Mouse (Mus musculus) monocyte, adult 2 months (primary cell): ENCODE results near the gene Zfp710.
"Not testable (repeated sequence)": the region's sequence is repeated elsewhere in the genome, so short reads cannot be mapped to it uniquely, and the experiment has no call there.

Experiments used
- DNase-seq, 2 experiments: peaks; one replicate each; pipeline ENCODE4 v3.0.0; 2022; ENCODE audit warnings: low spot score in 2 of 2, low read depth in 1 of 2

Zfp710 gene

GRCm38 (mm10) chr7:80024521-80025390 is at the start of gene Zfp710:
Zfp710 (plus strand) TSS chr7:80024814.
- DNase-seq: peak; percentile 55 to 68

DNA sequence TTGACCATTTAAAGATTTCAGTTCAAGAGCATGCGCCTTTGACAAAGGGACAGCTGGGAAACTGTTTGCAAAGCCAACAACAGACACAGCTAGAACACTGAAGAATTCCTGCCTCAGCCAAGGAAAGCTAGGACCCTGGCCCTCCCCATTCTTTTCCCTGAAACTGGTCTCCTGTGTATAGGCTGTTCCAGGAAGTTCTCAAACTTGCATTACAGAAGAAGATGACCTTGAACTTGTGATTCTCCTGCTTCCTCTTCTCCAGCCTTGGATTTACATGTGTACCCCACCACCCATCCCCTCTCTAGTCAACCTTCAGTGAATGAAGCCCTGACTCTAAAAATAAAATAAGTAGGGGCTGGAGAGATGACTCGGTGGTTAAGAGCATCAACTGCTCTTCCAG is 49.3 kb upstream of the Zfp710 start:
- no peak for DNase-seq

DNA sequence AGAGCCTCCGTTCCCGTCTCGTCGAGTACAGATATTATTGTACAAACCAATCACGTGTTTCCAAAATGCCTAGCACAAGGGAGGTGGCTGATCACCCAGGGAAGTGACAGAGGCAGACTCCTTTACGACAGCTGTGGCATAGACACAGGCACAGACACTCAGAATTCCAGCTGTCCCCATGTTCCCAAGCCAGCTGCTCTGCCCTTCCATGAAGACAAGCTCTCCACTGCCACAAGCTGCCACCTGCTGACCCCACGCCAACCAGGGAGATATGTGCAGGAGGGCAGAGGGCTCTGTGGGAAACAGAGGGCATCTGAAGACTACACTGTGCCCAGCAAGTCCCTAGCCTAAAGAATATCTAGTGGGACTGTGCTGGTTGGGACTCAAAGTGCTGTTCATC is 37.9 kb upstream of the Zfp710 start:
- DNase-seq: no peak

DNA sequence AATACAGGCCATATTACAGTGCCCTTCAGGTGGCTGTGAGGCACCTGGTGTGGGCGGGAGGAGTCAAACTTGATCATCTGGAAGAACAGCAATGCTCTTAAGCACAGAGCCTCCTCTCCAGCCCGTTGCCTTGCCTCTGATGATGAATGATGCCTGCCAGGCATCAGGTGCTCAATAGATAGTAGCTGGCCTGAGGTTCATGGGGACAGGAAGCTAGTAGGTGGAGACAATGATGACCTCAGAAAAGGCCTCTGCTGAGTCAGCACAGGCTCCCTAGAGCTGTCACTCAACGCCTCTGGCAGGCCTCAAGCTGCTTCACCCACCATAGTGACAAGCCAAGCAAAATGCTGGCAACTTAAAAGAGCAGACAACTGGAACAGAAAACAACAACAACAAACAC is 36.9 kb upstream of the Zfp710 start:
- DNase-seq: no peak

DNA sequence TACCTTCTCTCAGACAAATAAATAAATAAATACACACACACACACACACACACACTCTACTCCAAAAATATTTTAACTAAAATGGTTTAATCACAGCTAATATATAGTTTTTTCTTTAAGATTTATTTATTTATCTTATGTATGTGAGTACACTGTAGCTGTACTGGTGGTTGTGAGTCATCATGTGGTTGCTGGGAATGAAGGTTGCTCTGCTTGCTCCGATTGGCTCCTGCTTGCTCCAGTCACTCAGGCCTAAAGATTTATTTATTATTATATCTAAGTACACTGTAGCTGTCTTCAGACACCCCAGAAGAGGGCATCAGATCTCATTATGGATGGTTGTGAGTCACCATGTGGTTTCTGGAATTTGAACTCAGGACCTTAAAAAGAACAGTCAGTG is 36.1 kb upstream of the Zfp710 start:
- not testable (repeated sequence) for DNase-seq

GRCm38 (mm10) chr7:79994476-79994875 is 30.1 kb upstream of the Zfp710 start:
- no peak for DNase-seq

- no peak for DNase-seq
These were observed 26.9 kb upstream of the Zfp710 start for GRCm38 (mm10) chr7:79997761-79998160.

DNA sequence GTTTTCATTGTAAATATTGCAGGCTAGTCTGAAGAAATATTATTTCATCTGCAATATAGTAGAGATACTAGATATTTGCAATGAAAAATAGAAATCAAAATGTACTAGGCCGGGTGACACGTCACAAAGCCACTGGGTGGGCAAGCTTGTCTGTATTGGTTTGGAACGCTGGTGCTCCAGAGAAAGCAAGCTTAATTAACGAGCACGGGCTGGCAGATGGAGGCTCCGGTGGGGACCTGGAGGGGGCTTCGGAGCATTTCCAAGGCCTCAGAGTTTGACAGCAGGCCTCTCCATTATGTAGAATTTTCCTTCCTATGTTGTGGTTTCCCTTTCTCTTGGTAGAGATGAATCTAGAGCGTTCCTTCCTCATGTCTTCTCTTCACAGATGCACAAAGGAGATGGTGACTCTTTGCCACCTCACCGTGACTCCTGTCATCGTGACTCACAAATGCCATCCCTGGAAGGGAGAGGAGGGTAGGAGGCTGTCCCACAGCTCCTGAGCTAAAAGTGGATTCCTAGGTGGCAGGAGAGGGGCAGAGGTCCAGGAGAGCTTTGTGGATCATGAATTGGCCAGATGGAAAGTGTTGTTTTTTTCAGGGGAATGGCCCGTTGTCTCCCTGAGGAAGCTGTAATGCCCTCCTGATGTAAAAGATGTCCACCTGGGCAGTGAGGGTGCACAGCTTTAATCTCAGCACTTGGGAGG is 22.1 kb upstream of the Zfp710 start:
- no peak for DNase-seq

DNA sequence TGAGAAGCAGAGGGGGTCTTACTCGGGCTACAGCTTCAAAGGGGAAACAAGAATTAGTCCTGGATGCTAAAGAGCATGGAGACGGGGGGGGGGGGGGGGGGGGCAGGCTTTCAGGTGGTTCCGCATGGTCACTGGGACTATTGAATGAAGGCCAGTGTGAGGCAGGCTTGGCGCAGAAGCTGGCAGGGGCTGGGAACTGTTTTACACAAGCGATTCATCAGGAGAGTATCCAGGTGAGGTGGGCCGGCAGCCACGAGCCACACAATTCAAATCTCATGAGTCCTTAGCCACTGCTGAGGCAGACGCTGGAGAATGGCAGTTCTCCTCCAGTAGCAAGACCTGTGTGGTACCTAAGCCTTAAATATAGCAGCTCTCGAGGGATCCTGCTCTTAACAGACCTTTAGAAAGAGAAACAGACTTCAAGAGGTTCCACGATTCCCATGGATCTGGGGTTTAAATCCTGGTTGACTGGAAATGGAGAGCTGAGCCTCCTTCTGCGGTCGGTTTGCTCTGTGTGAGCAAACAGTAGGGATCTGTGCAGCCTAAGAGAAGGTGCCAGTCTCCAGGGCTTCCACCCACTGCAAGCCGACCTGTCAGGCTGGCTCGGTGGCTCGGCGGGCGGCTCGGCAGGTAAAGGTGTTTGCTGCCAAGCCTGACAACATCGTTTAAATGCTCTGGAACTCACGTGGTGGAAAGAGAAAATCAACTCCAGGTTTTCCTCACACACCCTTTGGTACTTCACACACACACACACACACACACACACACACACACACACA is 19.6 kb upstream of the Zfp710 start:
- DNase-seq: no peak

- DNase-seq: no peak
These were observed 13.9 kb upstream of the Zfp710 start for GRCm38 (mm10) chr7:80010680-80011079.

- DNase-seq: peak in 1 of 2 experiments; percentile 77
These were observed 13.1 kb upstream of the Zfp710 start for GRCm38 (mm10) chr7:80011470-80011869.

- DNase-seq: no peak
These were observed 10.6 kb upstream of the Zfp710 start for GRCm38 (mm10) chr7:80013884-80014550.

DNA sequence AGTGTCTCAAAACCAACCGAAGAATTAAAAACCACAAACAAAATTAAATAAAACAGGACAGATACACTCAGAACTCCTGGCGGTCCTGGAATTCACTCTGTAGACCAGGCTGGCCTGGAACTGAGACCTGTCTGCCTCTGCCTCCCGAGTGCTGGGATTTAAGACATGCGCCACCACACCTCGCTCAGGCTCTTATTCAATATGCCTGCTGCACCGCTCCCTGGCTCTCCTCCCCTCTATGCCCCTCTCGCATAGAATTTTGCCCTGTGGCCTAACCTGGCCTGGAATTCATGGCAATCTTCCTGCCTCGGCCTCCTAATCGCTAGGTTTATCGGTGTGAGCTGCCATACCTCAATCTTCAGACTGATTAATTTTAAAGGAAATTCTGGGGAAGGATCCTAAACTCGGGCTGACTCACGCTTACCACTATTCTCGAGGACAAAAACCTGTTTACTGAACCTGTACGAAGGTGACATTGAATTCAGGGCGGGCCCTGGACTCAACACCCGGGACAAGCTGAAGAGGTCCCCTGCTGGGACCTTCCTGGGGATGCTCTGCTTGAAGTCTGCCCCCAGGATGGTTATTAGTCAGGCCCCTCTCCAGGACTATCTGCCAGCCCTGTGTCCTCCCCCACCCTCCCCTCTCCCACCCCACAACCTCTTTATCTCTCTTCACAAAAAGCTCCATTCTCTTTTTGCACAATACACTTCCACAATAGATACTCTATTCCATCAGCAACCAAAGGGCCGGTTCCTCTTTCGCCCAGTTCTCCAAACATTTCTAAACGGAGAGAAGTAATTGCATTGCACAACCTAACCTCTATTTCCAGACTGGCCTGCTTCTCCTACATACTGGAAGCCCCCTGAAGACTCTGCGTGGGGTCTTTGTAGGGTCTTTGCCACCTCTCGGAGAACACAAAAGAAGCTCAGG is 9.5 kb upstream of the Zfp710 start:
- no peak for DNase-seq

GRCm38 (mm10) chr7:80018506-80019452 is 5.8 kb upstream of the Zfp710 start:
- peak in 1 of 2 experiments; percentile 45 for DNase-seq

- DNase-seq: no peak
These were observed 786 bp upstream of the Zfp710 start for GRCm38 (mm10) chr7:80023621-80024435.

GRCm38 (mm10) chr7:80025391-80026117 is 940 bp downstream of the Zfp710 start:
- DNase-seq: no peak
